Mouse (Mus musculus) heart, adult 2 months (tissue): ENCODE data around the gene Sesn2. TPM values are rescaled to one million over a fixed set of nuclear protein-coding genes. Genes with fewer than 3 reads are reported as not detected.

Experiments used
- DNase-seq, 2 experiments: peaks; one replicate each; pipeline ENCODE4 v3.0.0; 2021
- H3K27ac ChIP-seq: fragments of 200-600 bp; 2 replicates; pipeline ENCODE4 v1.8.1; 2022
- H3K27me3 ChIP-seq: fragments of 200-500 bp; 2 replicates; pipeline ENCODE4 v1.6.1; 2012; ENCODE audit warnings: mild to moderate bottlenecking, low read length, inconsistent platforms, mixed read lengths; ENCODE audit not compliant: control insufficient read depth, insufficient read depth
- H3K36me3 ChIP-seq: fragments of 200-500 bp; 2 replicates; pipeline ENCODE4 v1.6.1; 2012; ENCODE audit warnings: low read length, inconsistent platforms; ENCODE audit not compliant: control insufficient read depth, insufficient read depth
- H3K4me1 ChIP-seq: fragments of 200-500 bp; 2 replicates; pipeline ENCODE4 v1.6.1; 2011; ENCODE audit warnings: low read length; ENCODE audit not compliant: control insufficient read depth, insufficient read depth
- H3K4me3 ChIP-seq: fragments of 200-600 bp; 2 replicates; pipeline ENCODE4 v1.8.1; 2022
- H3K79me2 ChIP-seq: fragments of 200-500 bp; replicated peaks from 2 replicates; pipeline ENCODE4 v1.6.1; 2012; ENCODE audit warnings: mild to moderate bottlenecking, inconsistent platforms, low read length, moderate library complexity, mixed read lengths; ENCODE audit not compliant: control insufficient read depth, insufficient read depth
- H3K9ac ChIP-seq: fragments of 200-500 bp; 2 replicates; pipeline ENCODE4 v1.6.1; 2012; ENCODE audit warnings: low read depth, mild to moderate bottlenecking, control low read depth, inconsistent platforms, low read length, mixed read lengths
- CTCF ChIP-seq: fragments of 200-600 bp; IDR thresholded peaks from 2 replicates; pipeline ENCODE4 v1.8.1; 2022; ENCODE audit warnings: antibody characterized with exemption, mild to moderate bottlenecking, moderate library complexity
- EP300 ChIP-seq: fragments of 200-500 bp; IDR thresholded peaks from 2 replicates; pipeline ENCODE4 v1.6.1; 2011; ENCODE audit warnings: low read depth, low read length, control low read depth; ENCODE audit not compliant: insufficient read depth
- POLR2A ChIP-seq: fragments of 200-500 bp; IDR thresholded peaks from 2 replicates; pipeline ENCODE4 v1.6.1; 2011; ENCODE audit warnings: mild to moderate bottlenecking, low read depth, low read length, control low read depth; ENCODE audit not compliant: insufficient read depth
- WGBS: fragments of 180-500 bp; shearing (Covaris S2); methylation state at CpG from one replicate; pipeline ENCODE4 v1.1.7; 2018; 5-methylcytosine and 5-hydroxymethylcytosine counted together
- intact Hi-C: fragments of 180-260 bp; cut with DNase I; formaldehyde crosslinking; loops from one replicate; pipeline ENCODE4 v1.15.1; 2025
- polyA plus RNA-seq: library from polyadenylated mRNA; depleted of rRNA; stranded (reverse); fragments of >200 nt; gene quantifications from 2 replicates; pipeline ENCODE4 v1.2.3, GENCODE M21; 2012
- total RNA-seq, 2 experiments: library from RNA; stranded (reverse); gene quantifications; 2 replicates each; pipeline ENCODE4 v1.2.3; 2021

The Sesn2 gene
- total and polyA plus RNA-seq, 3 experiments, result 2.5 to 3.4 (median 3.3) TPM

GRCm38 (mm10) chr4:132473411-132473810, 36.9 kb downstream of the Sesn2 start:
- no peak for DNase-seq
- 78% methylated on average over 9 of the region's 9 CpGs for WGBS

GRCm38 (mm10) chr4:132469873-132470272, 40.4 kb downstream of the Sesn2 start:
- no peak overlapping the region for H3K27ac ChIP-seq
- no peaks in the 10 kb centered on the region for H3K4me1 ChIP-seq
- H3K9ac ChIP-seq, result no peak overlapping the region
- no peaks in the 10 kb centered on the region for H3K36me3 ChIP-seq
- 13% methylated on average over 3 of the region's 3 CpGs for WGBS
- no peak for DNase-seq
- H3K79me2 ChIP-seq, result no peaks in the 10 kb centered on the region
- TF ChIP-seq EP300 (no peak), POLR2A (no peak), CTCF (no peak)
- no peak overlapping the region for H3K4me3 ChIP-seq
- H3K27me3 ChIP-seq, result no peaks in the 10 kb centered on the region
- intact Hi-C loops, result no loop called here

More at GRCm38 (mm10) chr4:132473411-132473810, 36.9 kb downstream of the Sesn2 start:
- no peaks in the 10 kb centered on the region for H3K4me1 ChIP-seq
- TF ChIP-seq EP300 (no peak), POLR2A (no peak), CTCF (no peak)
- H3K4me3 ChIP-seq, result no peak overlapping the region
- H3K79me2 ChIP-seq, result no peaks in the 10 kb centered on the region
- no peaks in the 10 kb centered on the region for H3K27me3 ChIP-seq
- no peaks in the 10 kb centered on the region for H3K36me3 ChIP-seq
- intact Hi-C loops, result no loop called here
- no peak overlapping the region for H3K9ac ChIP-seq
- H3K27ac ChIP-seq, result no peak overlapping the region

GRCm38 (mm10) chr4:132464255-132464613, 46.1 kb downstream of the Sesn2 start:
- 4% methylated on average over 5 of the region's 5 CpGs for WGBS
- no peak overlapping the region for H3K9ac ChIP-seq
- H3K4me3 ChIP-seq, result peak overlapping the region; percentile 78
- no peaks in the 10 kb centered on the region for H3K27me3 ChIP-seq
- H3K27ac ChIP-seq, result peak overlapping the region; percentile 71
- H3K36me3 ChIP-seq, result no peaks in the 10 kb centered on the region
- TF ChIP-seq EP300 (no peak), CTCF (no peak), POLR2A (no peak)
- peaks cover 3% of the 10 kb centered on the region for H3K4me1 ChIP-seq
- no peaks in the 10 kb centered on the region for H3K79me2 ChIP-seq
- intact Hi-C loops, result loop anchor here (1.0 kb wide), 1 partner anchor 50 kb away; no protein-coding TSS in a partner anchor
- no peak for DNase-seq

- Histone ChIP-seq H3K4me3 (peak within 1 kb of the TSS; percentile 78), H3K27ac (peak within 1 kb of the TSS; percentile 71), H3K79me2 (no peaks in the 10 kb centered on the region), H3K36me3 (no peaks in the 10 kb centered on the region), H3K4me1 (peaks cover 3% of the 10 kb centered on the region), H3K9ac (peak within 1 kb of the TSS; percentile 40), H3K27me3 (no peaks in the 10 kb centered on the region)
- WGBS, result under 1% methylated on average over 44 of the region's 44 CpGs
- peak; percentile 95 for DNase-seq
- TF ChIP-seq POLR2A, result peak; percentile 78
- TF ChIP-seq CTCF, result peak; percentile 78
- peak; percentile 65; the same call in 1 of the 2 replicates for TF ChIP-seq EP300
- intact Hi-C loops, result loop anchor here (1.0 to 2.0 kb wide), 2 partner anchors 41 to 51 kb away; partner anchors contain the start of gene Phactr4
Measured at GRCm38 (mm10) chr4:132463430-132464254, 46.7 kb downstream of the Sesn2 start, which contains the start of gene Med18. Med18 (minus strand) TSS chr4:132463921.

- WGBS, result 7% methylated on average over 11 of the region's 11 CpGs
- peak overlapping the region; percentile 78 for H3K4me3 ChIP-seq
- peak overlapping the region; percentile 40; the same call in 1 of the 2 replicates for H3K9ac ChIP-seq
- no peak overlapping the region for H3K27ac ChIP-seq
- intact Hi-C loops, result loop anchor here (2.0 kb wide), 1 partner anchor 40 kb away; the partner anchor contains the start of gene Phactr4
- no peak for DNase-seq
- no peaks in the 10 kb centered on the region for H3K79me2 ChIP-seq
- no peak for TF ChIP-seq POLR2A
- TF ChIP-seq CTCF, result no peak
- TF ChIP-seq EP300, result no peak
- H3K4me1 ChIP-seq, result peaks cover 3% of the 10 kb centered on the region
- no peaks in the 10 kb centered on the region for H3K27me3 ChIP-seq
- H3K36me3 ChIP-seq, result no peaks in the 10 kb centered on the region
Measured at GRCm38 (mm10) chr4:132462836-132463235, 47.5 kb downstream of the Sesn2 start.

- H3K79me2 ChIP-seq, result no peaks in the 10 kb centered on the region
- TF ChIP-seq CTCF (no peak), POLR2A (no peak), EP300 (no peak)
- no peaks in the 10 kb centered on the region for H3K27me3 ChIP-seq
- no peaks in the 10 kb centered on the region for H3K36me3 ChIP-seq
- no peak overlapping the region for H3K4me3 ChIP-seq
- no peak overlapping the region for H3K9ac ChIP-seq
- H3K4me1 ChIP-seq, result peaks cover 3% of the 10 kb centered on the region
- H3K27ac ChIP-seq, result no peak overlapping the region
- no peak for DNase-seq
- intact Hi-C loops, result no loop called here
- WGBS, result 84% methylated on average over 8 of the region's 8 CpGs
Measured at GRCm38 (mm10) chr4:132460225-132460624, 50.1 kb downstream of the Sesn2 start.
